Mouse (Mus musculus) liver, postnatal 0 days (tissue): ENCODE results near the gene Kpna3.

Experiments
- CTCF ChIP-seq: sonication (generic); IDR thresholded peaks from 2 replicates; pipeline ENCODE4 v1.5.1; 2016; ENCODE audit warnings: antibody characterized with exemption, low read depth
- EP300 ChIP-seq: IDR thresholded peaks from 2 replicates; pipeline ENCODE4 v1.6.1; 2016; ENCODE audit warnings: antibody characterized with exemption, low read depth, mild to moderate bottlenecking

- TF ChIP-seq CTCF (no peak), EP300 (no peak)
These were observed 85.1 kb downstream of the Kpna3 start for GRCm38 (mm10) chr14:61354251-61355235.
